Mouse (Mus musculus) G1E (cell line): Measurements from ENCODE around the gene Fmo5. TPM values are rescaled to one million over a fixed set of nuclear protein-coding genes. Genes with fewer than 3 reads are reported as not detected.

Experiments used
- ATAC-seq: 2 replicates; pipeline ENCODE4 v1.8.0; 2016; ENCODE audit warnings: mild to moderate bottlenecking; ENCODE audit not compliant: insufficient number of reproducible peaks, poor library complexity, low FRiP score, severe bottlenecking; ENCODE audit errors: extremely low read depth
- DNase-seq: peaks from one replicate; pipeline ENCODE4 v3.0.0; 2012; ENCODE audit warnings: low spot score
- H3K27me3 ChIP-seq: 2 replicates; pipeline ENCODE4 v1.6.1; 2012; ENCODE audit warnings: mild to moderate bottlenecking, low read length, inconsistent platforms; ENCODE audit not compliant: insufficient read depth
- H3K36me3 ChIP-seq: replicated peaks from 2 replicates; pipeline ENCODE3; 2012; ENCODE audit warnings: mild to moderate bottlenecking, inconsistent platforms
- H3K4me1 ChIP-seq: 2 replicates; pipeline ENCODE4 v1.6.1; 2012; ENCODE audit warnings: low read depth, low read length, inconsistent platforms, mixed read lengths; ENCODE audit not compliant: insufficient read depth
- H3K4me3 ChIP-seq: 2 replicates; pipeline ENCODE4 v1.5.1; 2012; ENCODE audit warnings: low read depth, mild to moderate bottlenecking, inconsistent platforms, low read length, moderate library complexity, mixed read lengths
- H3K9me3 ChIP-seq: replicated peaks from 2 replicates; pipeline ENCODE4 v1.6.1; 2012; ENCODE audit warnings: inconsistent platforms
- CTCF ChIP-seq: IDR thresholded peaks from 2 replicates; pipeline ENCODE4 v1.5.1; 2012; ENCODE audit warnings: low read depth, low read length, inconsistent platforms, mixed read lengths
- GATA1 ChIP-seq: IDR thresholded peaks from 2 replicates; pipeline ENCODE4 v1.6.1; 2012; ENCODE audit warnings: borderline replicate concordance, low read length, inconsistent platforms, mixed read lengths
- GATA2 ChIP-seq: IDR thresholded peaks from 2 replicates; pipeline ENCODE4 v1.6.1; 2012; ENCODE audit warnings: low read depth, low read length, inconsistent platforms, borderline replicate concordance
- POLR2AphosphoS5 ChIP-seq: IDR thresholded peaks from 2 replicates; pipeline ENCODE4 v1.6.1; 2012; ENCODE audit warnings: low read depth, low read length, inconsistent platforms; ENCODE audit not compliant: insufficient replicate concordance
- TAL1 ChIP-seq: conservative IDR thresholded peaks from 2 replicates; pipeline ENCODE4 v1.6.1; 2012; ENCODE audit warnings: low read depth, low read length, inconsistent platforms, mixed read lengths
- polyA plus RNA-seq: library from polyadenylated mRNA; stranded (reverse); fragments of >175 nt; gene quantifications from 2 replicates; pipeline ENCODE4 v1.2.3, GENCODE M21; 2012
- total RNA-seq, 2 experiments: library from RNA; stranded (forward) in 1 of 2; stranded (reverse) in 1 of 2; fragments of 200-1000 nt in 1 of 2; fragments of >200 nt in 1 of 2; fragmentation: Nextera tagmentation in 1 of 2; gene quantifications; 2 replicates each; pipeline ENCODE4 v1.2.3; 2014 to 2017

The Fmo5 gene
- total and polyA plus RNA-seq, 3 experiments = 0.25 to 7.4 (median 1.5) TPM

GRCm38 (mm10) chr3:97595066-97595465 lies 33.5 kb upstream of the Fmo5 start:
- ATAC-seq (no peak), DNase-seq (no peak)
- H3K9me3 ChIP-seq = no peaks in the 10 kb centered on the region
- H3K4me3 ChIP-seq = no peak overlapping the region
- TF ChIP-seq POLR2AphosphoS5 (no peak), GATA1 (no peak), GATA2 (no peak), TAL1 (no peak), CTCF (no peak)
- peaks cover 95% of the 10 kb centered on the region for H3K36me3 ChIP-seq
- H3K27me3 ChIP-seq = no peaks in the 10 kb centered on the region
- no peaks in the 10 kb centered on the region for H3K4me1 ChIP-seq

- ATAC-seq = no peak
- Histone ChIP-seq H3K4me1 (no peaks in the 10 kb centered on the region), H3K27me3 (no peaks in the 10 kb centered on the region), H3K36me3 (peaks cover 95% of the 10 kb centered on the region), H3K4me3 (no peak overlapping the region), H3K9me3 (no peaks in the 10 kb centered on the region)
- DNase-seq = no peak
- no peak for TF ChIP-seq GATA2
- no peak for TF ChIP-seq POLR2AphosphoS5
- TF ChIP-seq TAL1 = no peak
- no peak for TF ChIP-seq GATA1
- TF ChIP-seq CTCF = no peak
These were observed 31.8 kb upstream of the Fmo5 start for GRCm38 (mm10) chr3:97596796-97597195.

GRCm38 (mm10) chr3:97600050-97600832 lies 28.4 kb upstream of the Fmo5 start:
- H3K9me3 ChIP-seq = no peaks in the 10 kb centered on the region
- peaks cover 90% of the 10 kb centered on the region for H3K36me3 ChIP-seq
- no peak for ATAC-seq
- no peak overlapping the region for H3K4me3 ChIP-seq
- no peak for TF ChIP-seq GATA2
- no peak for TF ChIP-seq TAL1
- no peak for TF ChIP-seq CTCF
- TF ChIP-seq GATA1 = no peak
- TF ChIP-seq POLR2AphosphoS5 = no peak
- DNase-seq = no peak
- H3K27me3 ChIP-seq = no peaks in the 10 kb centered on the region
- no peaks in the 10 kb centered on the region for H3K4me1 ChIP-seq

GRCm38 (mm10) chr3:97609201-97609844 lies 19.3 kb upstream of the Fmo5 start:
- TF ChIP-seq CTCF = peak; percentile 18; the same call in 1 of the 2 replicates
- TF ChIP-seq GATA2 = no peak
- no peaks in the 10 kb centered on the region for H3K9me3 ChIP-seq
- H3K36me3 ChIP-seq = peaks cover 26% of the 10 kb centered on the region
- ATAC-seq (peak; percentile 24), DNase-seq (peak; percentile 18)
- peak overlapping the region; percentile 80 for H3K4me3 ChIP-seq
- H3K27me3 ChIP-seq = 0 out of 2 replicates have a peak, but pooled peaks cover 6% of the 10 kb centered on the region
- peaks cover 20% of the 10 kb centered on the region for H3K4me1 ChIP-seq

GRCm38 (mm10) chr3:97609845-97610410 lies 18.7 kb upstream of the Fmo5 start, which contains the start of gene Chd1l:
Gene Chd1l, minus strand, starts transcription at chr3:97610203.
- peak; percentile 72 for ATAC-seq

GRCm38 (mm10) chr3:97611021-97611420 lies 17.6 kb upstream of the Fmo5 start:
- 0 out of 2 replicates have a peak, but pooled peaks cover 6% of the 10 kb centered on the region for H3K27me3 ChIP-seq
- H3K4me3 ChIP-seq = no peak overlapping the region
- H3K9me3 ChIP-seq = no peaks in the 10 kb centered on the region
- no peak for DNase-seq
- TF ChIP-seq TAL1 (no peak), CTCF (no peak), POLR2AphosphoS5 (no peak), GATA2 (no peak), GATA1 (no peak)
- no peak for ATAC-seq
- peaks cover 11% of the 10 kb centered on the region for H3K36me3 ChIP-seq
- peaks cover 20% of the 10 kb centered on the region for H3K4me1 ChIP-seq

More at GRCm38 (mm10) chr3:97609845-97610410, 18.7 kb upstream of the Fmo5 start, which contains the start of gene Chd1l:
- H3K4me3 ChIP-seq = peak within 1 kb of the TSS; percentile 80
- H3K27me3 ChIP-seq = 0 out of 2 replicates have a peak, but pooled peaks cover 6% of the 10 kb centered on the region
- peaks cover 20% of the 10 kb centered on the region for H3K4me1 ChIP-seq
- peaks cover 22% of the 10 kb centered on the region for H3K36me3 ChIP-seq
- TF ChIP-seq TAL1 = no peak
- TF ChIP-seq CTCF = peak; percentile 81
- H3K9me3 ChIP-seq = no peaks in the 10 kb centered on the region
- peak; percentile 82 for DNase-seq

GRCm38 (mm10) chr3:97615154-97615553 lies 13.4 kb upstream of the Fmo5 start:
- no peak for TF ChIP-seq CTCF
- no peak for TF ChIP-seq GATA1
- H3K27me3 ChIP-seq = peaks cover 12% of the 10 kb centered on the region
- no peaks in the 10 kb centered on the region for H3K9me3 ChIP-seq
- no peak overlapping the region for H3K4me3 ChIP-seq
- no peaks in the 10 kb centered on the region for H3K36me3 ChIP-seq
- H3K4me1 ChIP-seq = peaks cover 9% of the 10 kb centered on the region
- ATAC-seq (no peak), DNase-seq (no peak)
